Mouse (Mus musculus): ENCODE measurements at regions not wholly inside any gene's neighbourhood (a gene's known extent, or its start where the extent isn't known, plus 50 kb on each side); places are given as distances from the start of the nearest gene placed in this dataset.

DNA sequence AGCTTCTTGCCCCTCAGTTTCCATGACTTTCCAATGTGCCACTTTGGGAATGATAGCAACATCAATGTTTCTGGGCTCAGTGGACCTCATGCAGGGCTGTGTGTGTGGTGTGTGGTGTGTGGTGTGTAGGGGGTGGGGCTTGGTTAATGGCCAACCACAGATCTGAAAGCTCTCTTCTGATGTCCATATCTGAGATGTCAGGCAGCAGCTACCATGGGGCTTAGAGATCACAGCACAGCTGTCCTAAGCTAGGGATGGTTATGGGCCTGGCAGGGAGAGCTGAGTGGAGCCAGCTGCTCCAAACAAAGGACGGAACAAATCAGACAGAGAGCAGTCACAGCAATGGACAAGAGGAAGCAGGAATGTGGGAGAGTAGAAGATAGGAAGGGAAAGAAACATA lies 606.8 kb upstream of the Cdh5 start:
- no peak for TF ChIP-seq POLR2A (IDR thresholded peaks at IDR 0.05; ENCODE audit: control insufficient read depth, extremely low read depth, insufficient read depth, low read length, poor library complexity)
- no peak for TF ChIP-seq CTCF (IDR thresholded peaks at IDR 0.05; ENCODE audit: borderline replicate concordance, control insufficient read depth, extremely low read depth, insufficient read depth, low read length, poor library complexity)

All from thymus, adult 2 months (tissue).